Mouse (Mus musculus): Measurements from ENCODE around the gene Ybx1. TPM values are rescaled to one million over a fixed set of nuclear protein-coding genes. Genes with fewer than 3 reads are reported as not detected.
A peak's percentile ranks its signal among the peaks of the same experiment; 100 is the strongest.

Ybx1 gene
- polyA plus RNA-seq, 1 experiment from 2014 or later, result 536 TPM

DNA sequence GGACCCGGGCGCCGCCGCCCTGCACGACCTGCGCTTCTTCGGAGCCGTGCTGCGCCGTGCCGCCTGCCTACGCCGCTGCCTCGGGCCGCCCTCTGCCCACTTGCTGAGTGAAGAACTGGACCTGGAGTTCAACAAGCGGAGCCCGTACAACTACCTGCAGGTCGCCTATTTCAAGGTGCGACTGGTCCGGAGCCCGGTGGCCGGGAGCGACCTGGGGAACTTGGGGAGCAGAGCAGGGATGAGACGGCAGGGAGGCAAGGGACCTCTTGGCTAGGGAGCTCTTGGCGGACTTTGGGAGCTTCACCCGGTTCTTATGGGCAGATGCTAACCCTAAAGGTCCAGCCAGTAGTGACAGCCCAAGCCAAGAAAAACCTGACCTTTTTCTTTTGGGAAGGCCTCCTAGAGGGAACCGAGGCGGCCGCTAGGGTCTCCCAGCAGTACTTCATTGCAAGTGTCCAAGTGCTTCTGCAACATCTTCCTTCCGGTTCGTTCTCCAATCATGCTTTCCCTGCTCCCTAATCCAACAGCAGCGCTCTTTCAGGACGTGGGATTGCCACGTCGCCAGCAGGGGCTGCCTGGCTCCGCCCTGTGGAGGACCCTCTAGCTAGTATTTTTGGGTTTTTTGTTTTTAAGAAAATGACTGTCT, 61.0 kb downstream of the Ybx1 start:
- Histone ChIP-seq H3K4me3 (peak overlapping the region; percentile 89), H3K36me3 (peaks cover 31% of the 10 kb centered on the region), H3K9ac (peak overlapping the region; percentile 94), H3K27ac (replicated peaks) (peak overlapping the region; percentile 75), H3K9me3 (no peaks in the 10 kb centered on the region), H3K4me2 (peak overlapping the region; percentile 89), H3K4me1 (peaks cover 22% of the 10 kb centered on the region), H3K27me3 (replicated peaks) (no peaks in the 10 kb centered on the region)
- 1% methylated on average over 36 of the region's 36 CpGs for WGBS
- ATAC-seq (ENCODE audit: extremely low read depth, insufficient number of reproducible peaks, low FRiP score, low TSS enrichment), result no peak

DNA sequence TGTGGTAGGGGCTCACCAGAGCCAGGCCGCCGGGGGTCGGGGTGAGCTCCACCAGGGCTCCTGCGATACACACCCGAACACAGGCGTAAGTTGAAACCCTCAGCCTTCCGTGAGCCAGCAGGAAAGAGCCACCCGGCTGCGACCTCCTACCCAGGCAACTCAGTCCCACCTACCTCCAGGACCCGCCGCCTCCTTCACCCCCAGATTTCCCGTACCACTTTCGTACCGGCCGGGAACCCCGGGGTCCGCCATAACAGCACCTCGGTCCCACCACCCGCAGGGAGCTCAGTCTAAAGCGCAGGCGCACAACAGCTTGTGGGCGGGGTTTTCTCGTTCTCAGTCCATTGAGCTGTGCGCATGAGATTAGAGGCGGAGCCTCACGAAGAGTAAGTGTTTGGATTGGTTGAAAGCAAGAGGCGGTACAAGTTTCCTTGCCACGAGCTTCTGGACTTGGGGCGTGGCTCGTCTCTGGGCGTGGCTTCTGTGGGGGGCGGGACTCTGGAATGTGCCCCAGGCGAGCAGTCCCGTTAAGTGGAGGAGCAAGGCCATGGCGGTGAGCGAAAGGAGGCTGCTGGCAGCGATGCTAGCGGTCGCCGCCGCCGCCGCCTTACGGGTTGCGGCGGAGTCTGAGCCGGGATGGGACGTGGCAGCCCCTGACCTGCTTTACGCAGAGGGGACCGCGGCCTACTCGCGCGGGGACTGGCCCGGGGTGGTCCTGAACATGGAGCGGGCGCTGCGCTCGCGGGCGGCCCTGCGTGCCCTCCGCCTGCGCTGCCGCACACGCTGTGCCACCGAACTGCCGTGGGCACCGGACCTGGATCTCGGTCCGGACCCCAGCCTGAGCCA, 61.8 kb downstream of the Ybx1 start, which contains the start of the genes AU022252 and P3h1:
Gene AU022252, minus strand, starts transcription at position 303 of the 846 bp plus-strand sequence.
Gene P3h1, plus strand, starts transcription at position 506 of the 846 bp plus-strand sequence.
- H3K9me3 ChIP-seq, result no peaks in the 10 kb centered on the region
- peak within 1 kb of the TSS; percentile 89 for H3K4me3 ChIP-seq
- H3K9ac ChIP-seq, result peak within 1 kb of the TSS; percentile 94
- peak; percentile 95 for ATAC-seq (ENCODE audit: extremely low read depth, insufficient number of reproducible peaks, low FRiP score, low TSS enrichment)
- H3K27ac ChIP-seq (replicated peaks), result peak within 1 kb of the TSS; percentile 75
- peak within 1 kb of the TSS; percentile 89 for H3K4me2 ChIP-seq
- H3K36me3 ChIP-seq, result peaks cover 34% of the 10 kb centered on the region
- peaks cover 22% of the 10 kb centered on the region for H3K4me1 ChIP-seq
- H3K27me3 ChIP-seq (replicated peaks), result no peaks in the 10 kb centered on the region
- WGBS, result under 1% methylated on average over 71 of the region's 71 CpGs

Other genes starting within 250 kb of the Ybx1 start
- 180 and 217 TPM in 2 replicates for gene Slc2a1, start 185.9 kb downstream of the Ybx1 start, polyA plus RNA-seq (2015; fragmentation: Nextera tagmentation; extraction: Ambion mirVana)
- 8.5 and 9.5 TPM in 2 replicates for gene Zfp691, start 120.4 kb downstream of the Ybx1 start, polyA plus RNA-seq (2015; fragmentation: Nextera tagmentation; extraction: Ambion mirVana)
- gene Ermap, start 104.6 kb downstream of the Ybx1 start, polyA plus RNA-seq (2015; fragmentation: Nextera tagmentation; extraction: Ambion mirVana), result 11.5 and 16.0 TPM in 2 replicates
- gene Svbp, start 99.3 kb downstream of the Ybx1 start, polyA plus RNA-seq (2015; fragmentation: Nextera tagmentation; extraction: Ambion mirVana), result 124 and 135 TPM in 2 replicates
- not detected in 2 replicates for gene Tmem269, start 76.4 kb downstream of the Ybx1 start, polyA plus RNA-seq (2015; fragmentation: Nextera tagmentation; extraction: Ambion mirVana)
- gene AU022252, start 61.9 kb downstream of the Ybx1 start, polyA plus RNA-seq (2015; fragmentation: Nextera tagmentation; extraction: Ambion mirVana), result 26.4 and 27.3 TPM in 2 replicates
- gene P3h1, start 61.7 kb downstream of the Ybx1 start, polyA plus RNA-seq (2015; fragmentation: Nextera tagmentation; extraction: Ambion mirVana), result 32.7 and 35.5 TPM in 2 replicates
- not detected in 2 replicates for gene Cldn19, start 39.2 kb downstream of the Ybx1 start, polyA plus RNA-seq (2015; fragmentation: Nextera tagmentation; extraction: Ambion mirVana)
- 50.7 and 60.6 TPM in 2 replicates for gene Ppih, start 25.9 kb upstream of the Ybx1 start, polyA plus RNA-seq (2015; fragmentation: Nextera tagmentation; extraction: Ambion mirVana)
- 1.9 and 2.9 TPM in 2 replicates for gene Ccdc30, start 120.9 kb upstream of the Ybx1 start, polyA plus RNA-seq (2015; fragmentation: Nextera tagmentation; extraction: Ambion mirVana)
- 28.0 and 28.9 TPM in 2 replicates for gene Ppcs, start 127.8 kb upstream of the Ybx1 start, polyA plus RNA-seq (2015; fragmentation: Nextera tagmentation; extraction: Ambion mirVana)
- 0.13 and 0.29 TPM in 2 replicates for gene Zmynd12, start 128.2 kb upstream of the Ybx1 start, polyA plus RNA-seq (2015; fragmentation: Nextera tagmentation; extraction: Ambion mirVana)
- gene Rimkla, start 198.0 kb upstream of the Ybx1 start, polyA plus RNA-seq (2015; fragmentation: Nextera tagmentation; extraction: Ambion mirVana), result 4.1 and 4.4 TPM in 2 replicates
- 19.1 and 19.5 TPM in 2 replicates for gene Foxj3, start 242.4 kb upstream of the Ybx1 start, polyA plus RNA-seq (2015; fragmentation: Nextera tagmentation; extraction: Ambion mirVana)
- 2.9 and 5.6 TPM in 2 replicates for gene Frg2f1, start 244.9 kb upstream of the Ybx1 start, polyA plus RNA-seq (2015; fragmentation: Nextera tagmentation; extraction: Ambion mirVana)